Mouse (Mus musculus): ENCODE measurements around the gene Edn3.

DNA sequence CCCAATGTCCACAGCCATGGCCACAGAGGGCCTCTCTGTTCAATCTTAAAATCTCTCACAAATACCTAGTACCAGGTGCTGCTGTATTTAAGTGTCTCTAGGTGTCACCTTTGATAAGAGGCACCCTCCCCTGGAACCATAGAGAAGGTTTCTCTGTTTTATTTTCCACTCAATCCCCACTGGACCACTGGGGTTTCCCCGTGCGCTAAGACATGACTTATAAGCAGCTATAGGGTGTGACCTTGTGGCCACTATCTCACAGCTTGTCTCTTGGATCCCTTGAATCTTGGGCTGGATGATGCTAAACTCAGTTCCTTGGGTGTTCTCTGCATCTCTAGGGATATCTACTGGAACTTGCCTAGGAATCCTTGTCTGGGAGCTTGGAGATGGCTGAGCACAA is 1.9 kb downstream of the Edn3 start:
- no peak for TF ChIP-seq POLR2A (IDR thresholded peaks at IDR 0.05; ENCODE audit: borderline replicate concordance, extremely low read depth, low read depth, low read length)
- TF ChIP-seq CTCF (IDR thresholded peaks at IDR 0.05; ENCODE audit: insufficient read depth, low read length) = no peak

Measured in lung, adult 2 months (tissue).